In genomic region chr4:98415150-98415549, GRCm38 (mm10) we compare ENCODE assay signal across 1 mouse cellular context. TPM values are rescaled to one million over a fixed set of nuclear protein-coding genes. Genes with fewer than 3 reads are reported as not detected.
"Had no signal": no experiment of that assay in that cellular context is flagged by ENCODE, and none has a peak within 500 bp of the region (broad histone marks: within the 10 kb centered on the region; RNA-seq: fewer than 3 reads in every experiment).

No protein-coding gene starts in this region.

RNA-seq across cellular contexts. Expression of gene Patj, which starts 19.6 kb away (rescaled TPM):
- polyA plus RNA-seq: erythroblast, embryonic 14.5 days had no signal
